Mouse (Mus musculus) ES-Bruce4 (cell line): ENCODE measurements at regions not wholly inside any gene's neighbourhood (a gene's known extent, or its start where the extent isn't known, plus 50 kb on each side); places are given as distances from the start of the nearest gene placed in this dataset.

Source experiments
- H3K27ac ChIP-seq: 2 replicates; pipeline ENCODE4 v1.5.1; 2012; ENCODE audit warnings: low read length, inconsistent platforms; ENCODE audit not compliant: insufficient read depth
- H3K27me3 ChIP-seq: 2 replicates; pipeline ENCODE4 v1.6.1; 2012; ENCODE audit warnings: mild to moderate bottlenecking, low read length, inconsistent platforms; ENCODE audit not compliant: control insufficient read depth, poor library complexity, insufficient read depth, severe bottlenecking
- H3K36me3 ChIP-seq: 2 replicates; pipeline ENCODE4 v1.6.1; 2012; ENCODE audit warnings: inconsistent platforms, mild to moderate bottlenecking, low read length, moderate library complexity; ENCODE audit not compliant: control insufficient read depth, poor library complexity, insufficient read depth, severe bottlenecking
- H3K4me1 ChIP-seq: one replicate; pipeline ENCODE4 v1.8.1; 2011; ENCODE audit warnings: low read length; ENCODE audit not compliant: control insufficient read depth, insufficient read depth
- H3K4me3 ChIP-seq: 2 replicates; pipeline ENCODE4 v1.5.1; 2011; ENCODE audit warnings: low read depth, mild to moderate bottlenecking, low read length
- H3K9ac ChIP-seq: 2 replicates; pipeline ENCODE4 v1.6.1; 2012; ENCODE audit warnings: low read depth, mild to moderate bottlenecking, inconsistent platforms; ENCODE audit not compliant: poor library complexity, severe bottlenecking
- H3K9me3 ChIP-seq: replicated peaks from 2 replicates; pipeline ENCODE4 v1.6.1; 2012; ENCODE audit warnings: mild to moderate bottlenecking, low read length, inconsistent platforms; ENCODE audit not compliant: control insufficient read depth, poor library complexity, insufficient read depth, severe bottlenecking
- CTCF ChIP-seq: IDR thresholded peaks from one replicate; pipeline ENCODE4 v1.8.1; 2011; ENCODE audit warnings: low read depth, low read length
- EP300 ChIP-seq: IDR thresholded peaks from 2 replicates; pipeline ENCODE4 v1.6.1; 2011; ENCODE audit warnings: low read depth, low read length; ENCODE audit not compliant: insufficient read depth
- POLR2A ChIP-seq: IDR thresholded peaks from one replicate; pipeline ENCODE4 v1.8.1; 2011; ENCODE audit warnings: low read length; ENCODE audit not compliant: insufficient read depth

DNA sequence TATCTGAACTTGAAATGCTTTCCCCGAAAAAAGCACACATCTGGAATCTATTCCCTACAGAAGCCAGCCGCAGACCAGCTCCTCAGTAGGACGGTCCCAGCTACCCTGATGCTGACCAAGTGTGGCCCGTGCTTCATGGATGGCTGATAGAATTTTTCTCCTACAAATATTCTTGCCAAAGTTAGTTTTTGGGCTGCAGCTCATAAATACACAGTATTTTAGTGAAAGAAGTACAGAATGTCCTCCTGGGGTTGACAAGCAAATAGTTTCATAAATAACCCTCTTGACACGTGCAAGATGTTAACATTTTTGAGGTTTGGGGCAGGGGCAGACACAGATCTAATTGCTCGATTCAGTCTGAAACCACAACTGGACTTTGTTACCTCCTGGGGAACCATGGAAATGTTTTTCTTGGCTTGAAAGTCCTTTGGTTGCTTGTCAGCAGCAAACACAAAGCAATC lies 91.0 kb upstream of the Adra1b start:
- Histone ChIP-seq H3K27ac (no peak overlapping the region), H3K4me3 (no peak overlapping the region), H3K36me3 (no peaks in the 10 kb centered on the region), H3K9me3 (no peaks in the 10 kb centered on the region), H3K27me3 (no peaks in the 10 kb centered on the region), H3K4me1 (no peaks in the 10 kb centered on the region), H3K9ac (no peak overlapping the region)
- TF ChIP-seq EP300 (no peak), CTCF (no peak), POLR2A (no peak)

DNA sequence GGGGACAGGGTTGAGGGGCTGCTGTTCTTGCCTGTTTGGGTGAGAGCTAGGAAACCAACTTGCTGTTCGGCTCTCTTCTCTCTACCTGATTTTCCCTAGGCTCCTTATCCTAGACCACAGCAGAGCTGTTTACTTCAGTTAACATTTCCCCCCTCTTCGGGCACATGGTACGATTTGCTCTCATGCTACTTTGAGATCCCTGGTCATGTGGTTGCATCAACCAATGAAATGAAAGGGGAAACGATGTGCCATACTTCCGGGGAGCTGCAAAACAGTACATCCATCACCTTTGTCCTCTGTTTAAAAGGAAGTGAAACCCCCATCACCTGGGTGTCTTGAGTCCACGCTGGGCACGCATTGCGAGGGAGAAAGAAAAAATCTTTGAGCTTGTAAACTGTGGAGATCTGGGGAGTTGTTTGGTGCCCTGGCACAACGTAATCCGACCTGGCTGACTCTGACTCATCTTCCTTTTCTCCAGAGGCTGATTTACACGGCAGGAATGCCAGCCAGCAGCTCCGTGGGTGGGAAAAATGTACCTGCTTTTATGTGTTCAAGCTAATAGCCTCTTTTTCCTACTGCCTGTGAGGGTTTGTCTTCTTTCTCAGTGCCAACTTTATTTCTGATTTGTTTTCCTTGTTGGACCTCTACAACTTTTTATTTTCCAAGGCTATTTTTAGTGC lies 97.2 kb upstream of the Adra1b start:
- Histone ChIP-seq H3K27ac (no peak overlapping the region), H3K9me3 (no peaks in the 10 kb centered on the region), H3K4me1 (no peaks in the 10 kb centered on the region), H3K9ac (no peak overlapping the region), H3K36me3 (no peaks in the 10 kb centered on the region), H3K27me3 (no peaks in the 10 kb centered on the region), H3K4me3 (no peak overlapping the region)
- no peak for TF ChIP-seq POLR2A
- no peak for TF ChIP-seq EP300
- no peak for TF ChIP-seq CTCF

DNA sequence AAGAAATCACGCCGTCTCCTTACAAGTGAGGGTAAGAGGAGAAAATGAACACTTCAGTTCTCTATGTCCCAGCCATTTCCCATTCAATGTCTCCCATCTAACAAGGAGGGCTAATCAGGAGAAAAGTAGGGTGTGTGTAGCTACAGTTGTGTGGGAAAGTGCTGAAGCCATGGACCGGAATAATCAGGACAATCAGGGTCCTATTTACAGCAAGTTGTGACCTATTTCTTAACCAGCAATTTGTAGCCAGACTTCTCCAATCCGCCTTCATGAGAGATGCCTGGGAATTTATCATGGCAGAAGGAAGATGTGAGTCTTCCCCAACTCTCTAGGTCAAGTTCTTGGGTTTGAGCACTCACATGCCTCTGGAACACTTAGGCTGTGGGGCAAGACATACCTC lies 99.0 kb upstream of the Adra1b start:
- H3K4me3 ChIP-seq: no peak overlapping the region
- H3K9ac ChIP-seq: no peak overlapping the region
- no peaks in the 10 kb centered on the region for H3K4me1 ChIP-seq
- H3K9me3 ChIP-seq: no peaks in the 10 kb centered on the region
- TF ChIP-seq EP300 (no peak), CTCF (no peak), POLR2A (no peak)
- H3K36me3 ChIP-seq: no peaks in the 10 kb centered on the region
- H3K27ac ChIP-seq: no peak overlapping the region
- H3K27me3 ChIP-seq: no peaks in the 10 kb centered on the region

GRCm38 (mm10) chr11:44001843-44002589 lies 101.0 kb upstream of the Adra1b start:
- no peaks in the 10 kb centered on the region for H3K9me3 ChIP-seq
- no peak overlapping the region for H3K27ac ChIP-seq
- TF ChIP-seq CTCF (no peak), POLR2A (no peak), EP300 (no peak)
- H3K27me3 ChIP-seq: no peaks in the 10 kb centered on the region
- H3K9ac ChIP-seq: no peak overlapping the region
- H3K4me1 ChIP-seq: no peaks in the 10 kb centered on the region
- no peak overlapping the region for H3K4me3 ChIP-seq
- no peaks in the 10 kb centered on the region for H3K36me3 ChIP-seq

- H3K27me3 ChIP-seq: no peaks in the 10 kb centered on the region
- H3K9ac ChIP-seq: no peak overlapping the region
- H3K9me3 ChIP-seq: no peaks in the 10 kb centered on the region
- H3K4me3 ChIP-seq: no peak overlapping the region
- no peaks in the 10 kb centered on the region for H3K36me3 ChIP-seq
- no peak overlapping the region for H3K27ac ChIP-seq
- H3K4me1 ChIP-seq: no peaks in the 10 kb centered on the region
- TF ChIP-seq EP300 (no peak), POLR2A (no peak), CTCF (no peak)
These were observed 101.9 kb upstream of the Adra1b start for GRCm38 (mm10) chr11:44002716-44003522.

- H3K27ac ChIP-seq: no peak overlapping the region
- no peaks in the 10 kb centered on the region for H3K27me3 ChIP-seq
- no peaks in the 10 kb centered on the region for H3K4me1 ChIP-seq
- H3K36me3 ChIP-seq: no peaks in the 10 kb centered on the region
- H3K9me3 ChIP-seq: no peaks in the 10 kb centered on the region
- H3K9ac ChIP-seq: no peak overlapping the region
- no peak for TF ChIP-seq POLR2A
- no peak for TF ChIP-seq CTCF
- no peak for TF ChIP-seq EP300
- H3K4me3 ChIP-seq: no peak overlapping the region
These were observed 106.6 kb upstream of the Adra1b start for GRCm38 (mm10) chr11:44007526-44008040.
